Mouse (Mus musculus) CH12.LX (cell line): ENCODE measurements around the gene Myo10. TPM values are rescaled to one million over a fixed set of nuclear protein-coding genes. Genes with fewer than 3 reads are reported as not detected.

Source experiments
- DNase-seq: peaks from one replicate; pipeline ENCODE4 v3.0.0-alpha.2; 2013; ENCODE audit errors: extremely low read depth
- H3K27ac ChIP-seq: 2 replicates; pipeline ENCODE4 v1.5.1; 2012; ENCODE audit warnings: low read depth, mild to moderate bottlenecking, control low read depth, moderate library complexity; ENCODE audit not compliant: insufficient read depth
- H3K27me3 ChIP-seq: replicated peaks from 2 replicates; pipeline ENCODE3; 2012; ENCODE audit warnings: inconsistent platforms
- H3K36me3 ChIP-seq, 2 experiments: replicated peaks in 1 of 2; 2 replicates each; pipeline versions ENCODE3 to v1.6.1; 2012; ENCODE audit warnings: inconsistent platforms in 1 of 2, low read length in 1 of 2, mild to moderate bottlenecking in 1 of 2, mixed read lengths in 1 of 2, moderate library complexity in 1 of 2; ENCODE audit not compliant: control insufficient read depth in 1 of 2, insufficient read depth in 1 of 2
- H3K4me1 ChIP-seq, 2 experiments: 2 replicates each; pipeline ENCODE4 v1.6.1; 2012; ENCODE audit warnings: inconsistent platforms in 1 of 2, moderate library complexity in 1 of 2; ENCODE audit not compliant: insufficient read depth in 2 of 2, control insufficient read depth in 1 of 2
- H3K4me2 ChIP-seq: 2 replicates; pipeline ENCODE4 v1.6.1; 2012; ENCODE audit warnings: low read depth, mild to moderate bottlenecking, control low read depth; ENCODE audit not compliant: poor library complexity, insufficient read depth, severe bottlenecking
- H3K4me3 ChIP-seq, 3 experiments: fragments of 150-350 bp in 1 of 3; sonication (generic) in 1 of 3; replicated peaks in 1 of 3; 2 replicates each; pipeline versions ENCODE3 to v1.5.1; 2011 to 2012; ENCODE audit warnings: low read depth in 2 of 3, low read length in 2 of 3, mild to moderate bottlenecking in 2 of 3, moderate library complexity in 2 of 3, control low read depth in 1 of 3, improper control_type of control experiment in 1 of 3, inconsistent platforms in 1 of 3, mixed read lengths in 1 of 3; ENCODE audit not compliant: poor library complexity in 1 of 3
- H3K79me2 ChIP-seq: replicated peaks from 2 replicates; pipeline ENCODE4 v1.6.1; 2012; ENCODE audit warnings: mild to moderate bottlenecking, moderate library complexity; ENCODE audit not compliant: control insufficient read depth, poor library complexity, insufficient read depth, severe bottlenecking; ENCODE audit errors: extremely low read depth
- H3K9ac ChIP-seq: 2 replicates; pipeline ENCODE4 v1.6.1; 2012; ENCODE audit warnings: low read depth, mild to moderate bottlenecking, control low read depth, moderate library complexity; ENCODE audit not compliant: insufficient read depth
- H3K9me3 ChIP-seq: replicated peaks from 2 replicates; pipeline ENCODE3; 2012; ENCODE audit warnings: low read length, inconsistent platforms, mixed read lengths
- BHLHE40 ChIP-seq: IDR thresholded peaks from 2 replicates; pipeline ENCODE4 v1.6.1; 2011; ENCODE audit warnings: mild to moderate bottlenecking, low read depth, low read length, improper control_type of control experiment
- CHD1 ChIP-seq: IDR thresholded peaks from 2 replicates; pipeline ENCODE4 v1.6.1; 2012; ENCODE audit warnings: low read depth, low read length, improper control_type of control experiment, inconsistent platforms
- CTCF ChIP-seq, 2 experiments: IDR thresholded peaks in 1 of 2; conservative IDR thresholded peaks in 1 of 2; 2 replicates each; pipeline ENCODE4 v1.5.1; 2011 to 2012; ENCODE audit warnings: low read depth in 2 of 2, low read length in 2 of 2, improper control_type of control experiment in 1 of 2, inconsistent platforms in 1 of 2, mild to moderate bottlenecking in 1 of 2, moderate library complexity in 1 of 2
- E2F4 ChIP-seq: IDR thresholded peaks from 2 replicates; pipeline ENCODE4 v1.6.1; 2011; ENCODE audit warnings: low read depth, low read length, improper control_type of control experiment; ENCODE audit not compliant: insufficient replicate concordance
- EP300 ChIP-seq: IDR thresholded peaks from 2 replicates; pipeline ENCODE4 v1.6.1; 2011; ENCODE audit warnings: low read length, improper control_type of control experiment
- GABPA ChIP-seq: IDR thresholded peaks from 2 replicates; pipeline ENCODE4 v1.6.1; 2012; ENCODE audit warnings: low read depth, low read length, improper control_type of control experiment, inconsistent platforms; ENCODE audit not compliant: insufficient replicate concordance
- JUN ChIP-seq: IDR thresholded peaks from 2 replicates; pipeline ENCODE4 v1.6.1; 2011; ENCODE audit warnings: low read depth, mild to moderate bottlenecking, low read length, improper control_type of control experiment, moderate library complexity; ENCODE audit not compliant: insufficient read depth
- JUND ChIP-seq: conservative IDR thresholded peaks from 2 replicates; pipeline ENCODE4 v1.6.1; 2011; ENCODE audit warnings: low read depth, low read length, improper control_type of control experiment
- KAT2A ChIP-seq: IDR thresholded peaks from 2 replicates; pipeline ENCODE4 v1.6.1; 2012; ENCODE audit warnings: low read length, improper control_type of control experiment, inconsistent platforms; ENCODE audit not compliant: insufficient replicate concordance
- MAX ChIP-seq: IDR thresholded peaks from 2 replicates; pipeline ENCODE4 v1.6.1; 2011; ENCODE audit warnings: low read length, improper control_type of control experiment
- NRF1 ChIP-seq: IDR thresholded peaks from 2 replicates; pipeline ENCODE4 v1.6.1; 2014; ENCODE audit warnings: low read depth, mild to moderate bottlenecking, inconsistent platforms, low read length, improper control_type of control experiment, moderate library complexity
- RAD21 ChIP-seq: IDR thresholded peaks from 2 replicates; pipeline ENCODE4 v1.6.1; 2011; ENCODE audit warnings: low read depth, mild to moderate bottlenecking, low read length, improper control_type of control experiment, moderate library complexity
- RCOR1 ChIP-seq: conservative IDR thresholded peaks from 2 replicates; pipeline ENCODE4 v1.6.1; 2012; ENCODE audit warnings: low read depth, mild to moderate bottlenecking, inconsistent platforms, low read length, improper control_type of control experiment
- SIN3A ChIP-seq: IDR thresholded peaks from 2 replicates; pipeline ENCODE4 v1.6.1; 2012; ENCODE audit warnings: low read length, improper control_type of control experiment, inconsistent platforms
- TBP ChIP-seq: conservative IDR thresholded peaks from 2 replicates; pipeline ENCODE4 v1.6.1; 2011; ENCODE audit warnings: low read depth, low read length, improper control_type of control experiment
- TCF12 ChIP-seq: IDR thresholded peaks from 2 replicates; pipeline ENCODE4 v1.6.1; 2014; ENCODE audit warnings: low read depth, mild to moderate bottlenecking, inconsistent platforms, low read length, improper control_type of control experiment
- ZKSCAN1 ChIP-seq: IDR thresholded peaks from 2 replicates; pipeline ENCODE4 v1.6.1; 2012; ENCODE audit warnings: low read depth, inconsistent platforms, low read length, improper control_type of control experiment, borderline replicate concordance
- ZMIZ1 ChIP-seq: IDR thresholded peaks from 2 replicates; pipeline ENCODE4 v1.6.1; 2012; ENCODE audit warnings: low read depth, mild to moderate bottlenecking, inconsistent platforms, low read length, improper control_type of control experiment
- ZNF384 ChIP-seq: IDR thresholded peaks from 2 replicates; pipeline ENCODE4 v1.6.1; 2012; ENCODE audit warnings: low read depth, low read length, improper control_type of control experiment, inconsistent platforms
- dilution Hi-C: fragments of 300-500 bp; cut with MboI; formaldehyde crosslinking; loops from 2 replicates; pipeline ENCODE4 v1.14.3; 2020; ENCODE audit warnings: low sequenced_read_pairs; ENCODE audit not compliant: extremely low pct_unique_long_range_greater_than_20kb, extremely low pct_ligation_motif_present
- in situ Hi-C: fragments of 300-500 bp; cut with MboI; formaldehyde crosslinking; loops from 3 replicates; pipeline ENCODE4 v1.14.3; 2019; ENCODE audit warnings: low sequenced_read_pairs, low pct_ligation_motif_present, low pct_unique_long_range_greater_than_20kb, mixed read lengths
- polyA plus RNA-seq: library from polyadenylated mRNA; unstranded; fragments of >175 nt; gene quantifications from 2 replicates; pipeline ENCODE4 v1.2.1, GENCODE M21; 2012; ENCODE audit warnings: low read depth; ENCODE audit not compliant: insufficient read length
- total RNA-seq, 2 experiments: library from RNA; depleted of rRNA; stranded (reverse); fragments of 300-350 nt in 1 of 2; fragments of >200 nt in 1 of 2; gene quantifications; 2 replicates each; pipeline ENCODE4 v1.2.3; 2012 to 2014

The Myo10 gene
- total and polyA plus RNA-seq, 3 experiments: 6.4 to 13.6 (median 8.6) TPM

DNA sequence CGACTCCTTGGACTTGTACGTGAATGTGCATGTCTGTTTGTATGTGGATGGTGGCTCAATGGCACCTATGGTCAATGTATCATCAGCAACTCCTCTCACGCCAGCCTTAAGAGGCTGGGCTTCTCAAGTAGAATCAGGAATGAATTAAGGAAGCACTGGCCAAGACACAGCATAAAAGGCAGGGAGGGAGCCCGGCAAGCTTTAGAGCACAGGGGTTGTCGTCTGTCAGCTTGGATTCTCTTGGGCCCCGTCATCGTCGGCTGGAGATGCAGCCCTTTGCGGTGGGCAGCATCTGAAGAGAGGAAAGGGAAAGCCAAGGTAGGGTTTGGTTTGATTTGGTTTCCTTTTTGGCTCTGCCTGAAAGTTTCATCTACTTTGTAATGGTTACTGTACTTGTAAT is 130.7 kb downstream of the Myo10 start:
- no peak overlapping the region for H3K9ac ChIP-seq
- no peak overlapping the region for H3K4me3 ChIP-seq
- in situ Hi-C loops: no loop called here
- dilution Hi-C loops: no loop called here
- H3K79me2 ChIP-seq: no peaks in the 10 kb centered on the region
- no peaks in the 10 kb centered on the region for H3K9me3 ChIP-seq
- TF ChIP-seq CTCF (conservative IDR thresholded peaks at IDR 0.05 in 1 of 2, IDR thresholded peaks at IDR 0.05 in 1 of 2; ENCODE audit: low read depth in 2 of 2, low read length in 2 of 2) (no peak), ZNF384 (no peak)
- TF ChIP-seq, all 38 proteins: peak for 0
- Histone ChIP-seq H3K36me3 (peaks cover 0 to 20% of the 10 kb centered on the region in 2 experiments), H3K27ac (no peak overlapping the region), H3K4me2 (no peak overlapping the region), H3K4me1 (peaks cover 0 to 16% of the 10 kb centered on the region in 2 experiments; a peak in 2 of 4 replicates), H3K27me3 (no peaks in the 10 kb centered on the region)
- no peak for DNase-seq

DNA sequence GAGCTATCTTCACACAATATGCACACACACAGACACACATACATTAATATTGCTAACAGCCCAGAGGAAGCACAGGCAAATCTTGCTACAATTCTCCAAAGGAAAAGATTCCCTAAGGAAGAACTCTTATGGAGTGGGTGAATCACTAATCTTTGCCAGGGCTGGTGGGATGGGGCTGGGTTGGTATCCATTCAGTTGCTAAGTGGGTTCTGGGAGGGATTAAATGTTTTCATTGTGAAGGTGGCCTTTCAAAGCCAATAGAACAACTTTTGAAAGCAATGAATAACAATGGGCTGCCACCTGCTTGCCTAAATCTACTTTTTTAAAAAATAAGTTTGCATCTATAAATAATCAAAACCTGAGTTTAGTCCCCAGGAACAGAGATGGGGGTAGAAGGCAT is 131.6 kb downstream of the Myo10 start:
- Histone ChIP-seq H3K4me2 (no peak overlapping the region), H3K9ac (no peak overlapping the region), H3K36me3 (peaks cover 0 to 19% of the 10 kb centered on the region in 2 experiments), H3K79me2 (no peaks in the 10 kb centered on the region), H3K4me1 (peaks cover 0 to 22% of the 10 kb centered on the region in 2 experiments; a peak in 2 of 4 replicates), H3K9me3 (no peaks in the 10 kb centered on the region), H3K27ac (no peak overlapping the region), H3K4me3 (no peak overlapping the region), H3K27me3 (no peaks in the 10 kb centered on the region)
- no peak for DNase-seq
- TF ChIP-seq RCOR1: no peak
- no peak for TF ChIP-seq EP300
- TF ChIP-seq E2F4: no peak
- no peak for TF ChIP-seq SIN3A
- TF ChIP-seq GABPA: no peak
- TF ChIP-seq TBP: no peak
- no peak for TF ChIP-seq TCF12
- no peak for TF ChIP-seq ZKSCAN1
- no peak for TF ChIP-seq JUND
- TF ChIP-seq BHLHE40: no peak
- no peak for TF ChIP-seq CTCF (conservative IDR thresholded peaks at IDR 0.05 in 1 of 2, IDR thresholded peaks at IDR 0.05 in 1 of 2; ENCODE audit: low read depth in 2 of 2, low read length in 2 of 2)
- TF ChIP-seq RAD21: no peak
- TF ChIP-seq NRF1: no peak
- TF ChIP-seq MAX: no peak
- no peak for TF ChIP-seq JUN
- no peak for TF ChIP-seq ZMIZ1
- no peak for TF ChIP-seq CHD1
- no peak for TF ChIP-seq KAT2A
- dilution Hi-C loops (no loop called here), in situ Hi-C loops (no loop called here)
